Mouse (Mus musculus): Measurements from ENCODE around the gene Snd1. TPM values are rescaled to one million over a fixed set of nuclear protein-coding genes. Genes with fewer than 3 reads are reported as not detected.
"Not testable (repeated sequence)": the region's sequence is repeated elsewhere in the genome, so short reads cannot be mapped to it uniquely, and the experiment has no call there.

Snd1 gene
- total and polyA plus RNA-seq, 3 experiments = 83.7 to 377 (median 210) TPM

DNA sequence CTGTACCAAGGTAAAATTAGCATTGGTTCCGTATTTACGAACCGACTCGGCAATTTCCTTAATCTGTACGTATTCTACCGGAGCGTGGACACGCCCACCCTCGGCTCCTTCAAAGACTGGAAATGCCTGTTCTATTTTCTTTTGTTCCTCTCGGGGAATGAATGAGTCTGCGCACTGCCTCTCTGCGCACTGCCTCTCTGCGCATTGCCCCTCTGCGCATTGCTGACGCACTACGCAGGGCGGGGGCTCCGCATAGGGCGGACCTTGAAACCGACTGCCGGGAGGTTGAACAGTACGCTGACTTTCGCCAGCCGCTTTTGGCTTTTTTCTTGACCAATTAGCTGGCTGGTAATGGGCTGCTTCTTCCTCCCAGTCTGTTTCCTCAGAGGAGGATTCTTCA lies 453.0 kb downstream of the Snd1 start:
- H3K4me1 ChIP-seq (ENCODE audit: control insufficient read depth in 1 of 2, insufficient read depth in 2 of 2); DNase-seq (ENCODE audit: extremely low read depth); dilution Hi-C loops (cut with MboI; ENCODE audit: extremely low pct_ligation_motif_present, extremely low pct_unique_long_range_greater_than_20kb, low sequenced_read_pairs); in situ Hi-C loops (cut with MboI; ENCODE audit: low pct_ligation_motif_present, low pct_unique_long_range_greater_than_20kb, low sequenced_read_pairs); H3K79me2 ChIP-seq (replicated peaks; ENCODE audit: control insufficient read depth, extremely low read depth, insufficient read depth, poor library complexity, severe bottlenecking); H3K4me3 ChIP-seq (replicated peaks in 1 of 3; ENCODE audit: low read depth in 2 of 3, low read length in 2 of 3, poor library complexity in 1 of 3); H3K27me3 ChIP-seq (replicated peaks); H3K9me3 ChIP-seq (replicated peaks; ENCODE audit: low read length); H3K9ac ChIP-seq (ENCODE audit: insufficient read depth, low read depth); H3K4me2 ChIP-seq (ENCODE audit: insufficient read depth, low read depth, poor library complexity, severe bottlenecking); H3K27ac ChIP-seq (ENCODE audit: insufficient read depth, low read depth): not testable (repeated sequence)
- TF ChIP-seq NRF1 (IDR thresholded peaks at IDR 0.05; ENCODE audit: low read depth, low read length) = peak; percentile 42
- peaks cover 10% of the 10 kb centered on the region in 2 experiments for H3K36me3 ChIP-seq (replicated peaks in 1 of 2; ENCODE audit: control insufficient read depth in 1 of 2, insufficient read depth in 1 of 2, low read length in 1 of 2)

DNA sequence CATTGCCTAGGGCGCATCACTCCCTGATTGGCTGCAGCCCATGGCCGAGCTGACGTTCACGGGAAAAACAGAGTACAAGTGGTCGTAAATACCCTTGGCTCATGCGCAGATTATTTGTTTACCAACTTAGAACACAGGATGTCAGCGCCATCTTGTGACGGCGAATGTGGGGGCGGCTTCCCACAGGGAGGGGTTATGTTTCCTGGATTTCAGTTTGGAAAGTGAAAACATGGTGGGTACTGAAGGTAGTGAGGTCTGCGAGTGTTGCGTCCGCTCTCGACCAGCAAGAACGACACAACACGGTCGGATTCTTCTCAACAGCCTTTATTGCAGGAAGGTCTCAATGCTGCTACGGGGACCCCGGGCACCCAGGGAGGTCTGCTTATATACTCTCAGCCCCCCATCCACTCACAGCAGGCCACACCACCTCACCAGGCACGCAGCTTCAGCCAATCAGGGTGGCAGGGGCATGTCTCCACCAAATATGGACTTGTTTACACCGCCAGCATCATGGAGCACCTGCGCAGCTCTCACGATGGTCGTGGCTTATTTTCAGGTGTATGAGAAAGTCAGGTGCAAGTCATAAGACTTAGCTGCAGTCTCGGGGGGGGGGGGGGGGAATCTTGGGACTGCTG lies 454.3 kb downstream of the Snd1 start:
- dilution Hi-C loops (cut with MboI; ENCODE audit: extremely low pct_ligation_motif_present, extremely low pct_unique_long_range_greater_than_20kb, low sequenced_read_pairs) = not testable (repeated sequence)
- H3K27ac ChIP-seq (ENCODE audit: insufficient read depth, low read depth) = peak overlapping the region; percentile 47
- peak overlapping the region; percentile 49 to 57 (median 51) for H3K4me3 ChIP-seq (replicated peaks in 1 of 3; ENCODE audit: low read depth in 2 of 3, low read length in 2 of 3, poor library complexity in 1 of 3)

DNA sequence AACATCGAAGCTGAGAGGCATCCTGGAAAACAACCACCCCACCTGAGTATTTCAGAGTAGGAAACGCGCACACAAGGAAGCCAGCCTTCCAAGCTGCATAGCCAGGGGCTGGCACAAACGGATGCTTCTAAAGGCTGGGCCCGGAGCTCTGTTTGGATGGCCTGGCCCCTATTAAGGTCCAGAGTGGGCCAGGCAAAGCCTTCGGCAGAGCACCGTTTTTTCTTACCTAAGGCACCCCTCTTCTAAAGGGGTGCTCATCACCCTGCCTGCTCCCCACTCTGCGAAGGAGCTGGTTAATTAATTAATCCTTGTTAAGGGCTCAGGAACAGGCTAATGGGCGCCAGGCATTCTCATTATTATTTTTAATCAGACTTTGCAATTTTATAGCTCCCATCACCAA lies 456.3 kb downstream of the Snd1 start:
- H3K9ac ChIP-seq (ENCODE audit: insufficient read depth, low read depth) = no peak overlapping the region

More for the DNA sequence above, 454.3 kb downstream of the Snd1 start:
- H3K79me2 ChIP-seq (replicated peaks; ENCODE audit: control insufficient read depth, extremely low read depth, insufficient read depth, poor library complexity, severe bottlenecking); H3K9me3 ChIP-seq (replicated peaks; ENCODE audit: low read length); H3K27me3 ChIP-seq (replicated peaks); H3K36me3 ChIP-seq (replicated peaks in 1 of 2; ENCODE audit: control insufficient read depth in 1 of 2, insufficient read depth in 1 of 2, low read length in 1 of 2); H3K4me1 ChIP-seq (ENCODE audit: control insufficient read depth in 1 of 2, insufficient read depth in 2 of 2); in situ Hi-C loops (cut with MboI; ENCODE audit: low pct_ligation_motif_present, low pct_unique_long_range_greater_than_20kb, low sequenced_read_pairs): not testable (repeated sequence)
- peak; percentile 67; the same call in 1 of the 2 replicates for TF ChIP-seq TBP (conservative IDR thresholded peaks at IDR 0.05; ENCODE audit: low read depth, low read length)
- peak; percentile 45; the same call in 1 of the 2 replicates for TF ChIP-seq NELFE (IDR thresholded peaks at IDR 0.05; ENCODE audit: low read depth, low read length)
- peak; percentile 59 for TF ChIP-seq POLR2A (IDR thresholded peaks at IDR 0.05; ENCODE audit: low read depth, low read length)
- H3K9ac ChIP-seq (ENCODE audit: insufficient read depth, low read depth) = peak overlapping the region; percentile 23; the same call in 1 of the 2 replicates
- peak overlapping the region; percentile 10 for H3K4me2 ChIP-seq (ENCODE audit: insufficient read depth, low read depth, poor library complexity, severe bottlenecking)
- peak; percentile 74 for DNase-seq (ENCODE audit: extremely low read depth)

More for the DNA sequence above, 456.3 kb downstream of the Snd1 start:
- dilution Hi-C loops (cut with MboI; ENCODE audit: extremely low pct_ligation_motif_present, extremely low pct_unique_long_range_greater_than_20kb, low sequenced_read_pairs) (no loop called here), in situ Hi-C loops (cut with MboI; ENCODE audit: low pct_ligation_motif_present, low pct_unique_long_range_greater_than_20kb, low sequenced_read_pairs) (no loop called here)
- Histone ChIP-seq H3K4me1 (ENCODE audit: control insufficient read depth in 1 of 2, insufficient read depth in 2 of 2) (no peaks in the 10 kb centered on the region), H3K4me2 (ENCODE audit: insufficient read depth, low read depth, poor library complexity, severe bottlenecking) (no peak overlapping the region), H3K9me3 (replicated peaks; ENCODE audit: low read length) (no peaks in the 10 kb centered on the region), H3K27me3 (replicated peaks) (no peaks in the 10 kb centered on the region), H3K4me3 (replicated peaks in 1 of 3; ENCODE audit: low read depth in 2 of 3, low read length in 2 of 3, poor library complexity in 1 of 3) (no peak overlapping the region), H3K36me3 (replicated peaks in 1 of 2; ENCODE audit: control insufficient read depth in 1 of 2, insufficient read depth in 1 of 2, low read length in 1 of 2) (no peaks in the 10 kb centered on the region), H3K79me2 (replicated peaks; ENCODE audit: control insufficient read depth, extremely low read depth, insufficient read depth, poor library complexity, severe bottlenecking) (no peaks in the 10 kb centered on the region), H3K27ac (ENCODE audit: insufficient read depth, low read depth) (no peak overlapping the region)
- no peak for DNase-seq (ENCODE audit: extremely low read depth)
- TF ChIP-seq POLR2AphosphoS2 (IDR thresholded peaks at IDR 0.05; ENCODE audit: low read depth, low read length) (no peak), MEF2A (IDR thresholded peaks at IDR 0.05; ENCODE audit: borderline replicate concordance, low read depth, low read length) (no peak), IRF4 (IDR thresholded peaks at IDR 0.05; ENCODE audit: low read depth, low read length) (no peak), MXI1 (IDR thresholded peaks at IDR 0.05; ENCODE audit: low read depth, low read length) (no peak), MAX (IDR thresholded peaks at IDR 0.05; ENCODE audit: low read length) (no peak), USF2 (conservative IDR thresholded peaks at IDR 0.05; ENCODE audit: low read depth, low read length) (no peak), ETS1 (conservative IDR thresholded peaks at IDR 0.05; ENCODE audit: low read depth, low read length) (no peak), ZMIZ1 (IDR thresholded peaks at IDR 0.05; ENCODE audit: low read depth, low read length) (no peak), MYC (IDR thresholded peaks at IDR 0.05; ENCODE audit: low read depth, low read length) (no peak), ELF1 (IDR thresholded peaks at IDR 0.05; ENCODE audit: low read depth, low read length) (no peak), E2F4 (IDR thresholded peaks at IDR 0.05; ENCODE audit: insufficient replicate concordance, low read depth, low read length) (no peak)
